Mouse (Mus musculus): ENCODE data around the gene Catsperz.

GRCm38 (mm10) chr19:6950613-6951153 lies 25.5 kb upstream of the Catsperz start:
- TF ChIP-seq CTCF (IDR thresholded peaks at IDR 0.05; ENCODE audit: borderline replicate concordance, control insufficient read depth, extremely low read depth, insufficient read depth, low read length, poor library complexity) (no peak), POLR2A (IDR thresholded peaks at IDR 0.05; ENCODE audit: control insufficient read depth, extremely low read depth, insufficient read depth, low read length, poor library complexity) (no peak)
